ENCODE assay signal across 22 mouse cellular contexts in genomic region chr5:4259260-4259659, GRCm38 (mm10).
DNase-seq lines count a peak whose midpoint lies in the region; ATAC-seq and TF ChIP-seq lines count a peak whose summit lies in the region.
"Had no signal": no experiment of that assay in that cellular context is flagged by ENCODE, and none has a peak within 500 bp of the region (broad histone marks: within the 10 kb centered on the region; RNA-seq: fewer than 3 reads in every experiment).

No protein-coding gene starts in this region.

- H3K36me3 ChIP-seq in midbrain, embryonic 13.5 days: no peaks in the 10 kb centered on the region
- H3K36me3 ChIP-seq in stomach, postnatal 0 days (ENCODE audit: control insufficient read depth, insufficient read depth, low read length): no peaks in the 10 kb centered on the region
- H3K36me3 ChIP-seq: G1E had no signal

- no peak for TF ChIP-seq EP300 in stomach, postnatal 0 days (optimal IDR thresholded peaks at IDR 0.05)

- H3K9ac ChIP-seq in midbrain, embryonic 13.5 days (replicated peaks): no peak overlapping the region
- H3K9ac ChIP-seq in stomach, postnatal 0 days (ENCODE audit: low read length): no peak overlapping the region

- no peak overlapping the region for H3K4me3 ChIP-seq in midbrain, embryonic 13.5 days (replicated peaks)
- H3K4me3 ChIP-seq in stomach, postnatal 0 days (ENCODE audit: low read depth, low read length): no peak overlapping the region

- 0 out of 2 replicates have a peak, but pooled peaks cover 4% of the 10 kb centered on the region for H3K4me1 ChIP-seq in midbrain, embryonic 13.5 days (replicated peaks)
- H3K4me1 ChIP-seq in stomach, postnatal 0 days (replicated peaks; ENCODE audit: control insufficient read depth, insufficient read depth): no peaks in the 10 kb centered on the region

- DNase-seq in cerebellum, adult 11 months: no peak
- no peak for DNase-seq in frontal cortex, postnatal 36 days (ENCODE audit: low spot score in 2 of 2)
- DNase-seq in stomach, postnatal 0 days (ENCODE audit: low spot score): no peak
- DNase-seq: adrenal gland, adult 2 months; adrenal gland, adult 8-10 months; adrenal gland, postnatal 10 days; adrenal gland, postnatal 14 days; adrenal gland, postnatal 25 days; adrenal gland, postnatal 36 days; B cell, adult 2 months; cerebellum, adult 11-12 months; cerebellum, adult 18-20 months had no signal

- WGBS in midbrain, embryonic 13.5 days: 94% methylated on average over 4 of the region's 4 CpGs
- 79% methylated on average over 4 of the region's 4 CpGs for WGBS in stomach, postnatal 0 days

- peak; percentile 79 for ATAC-seq in granulocyte monocyte progenitor cell, adult 5-6 weeks (replicated peaks; ENCODE audit: poor library complexity, severe bottlenecking)
- peak; percentile 68 for ATAC-seq in megakaryocyte, adult 5-6 weeks (ENCODE audit: poor library complexity, severe bottlenecking)
- ATAC-seq in megakaryocyte progenitor cell, adult 5-6 weeks (replicated peaks; ENCODE audit: poor library complexity): peak; percentile 80
- ATAC-seq in monocyte, adult 5-6 weeks (replicated peaks; ENCODE audit: insufficient number of reproducible peaks, low FRiP score, low TSS enrichment, poor library complexity, severe bottlenecking): peak; percentile 71
- ATAC-seq in midbrain, embryonic 13.5 days: no peak
- ATAC-seq in stomach, postnatal 0 days (ENCODE audit: low FRiP score, low TSS enrichment): no peak
- ATAC-seq: activated CD4-positive, CD25-positive, alpha-beta regulatory T cell, adult 4 months; CD4-positive, CD25-positive, alpha-beta regulatory T cell, adult 4 months; Patski had no signal

- H3K9me3 ChIP-seq in midbrain, embryonic 13.5 days: no peaks in the 10 kb centered on the region
- no peaks in the 10 kb centered on the region for H3K9me3 ChIP-seq in stomach, postnatal 0 days (ENCODE audit: control insufficient read depth, low read length)
- H3K9me3 ChIP-seq: G1E had no signal

- no peak overlapping the region for H3K27ac ChIP-seq in midbrain, embryonic 13.5 days
- H3K27ac ChIP-seq in stomach, postnatal 0 days (replicated peaks): no peak overlapping the region

- H3K4me2 ChIP-seq in midbrain, embryonic 13.5 days (replicated peaks): no peak overlapping the region
- no peak overlapping the region for H3K4me2 ChIP-seq in stomach, postnatal 0 days (replicated peaks; ENCODE audit: low read depth)

- H3K27me3 ChIP-seq in midbrain, embryonic 13.5 days: no peaks in the 10 kb centered on the region
- H3K27me3 ChIP-seq in stomach, postnatal 0 days (ENCODE audit: control insufficient read depth, insufficient read depth, low read length): no peaks in the 10 kb centered on the region
- H3K27me3 ChIP-seq: CH12.LX had no signal

- no peak for TF ChIP-seq CTCF in stomach, postnatal 0 days (IDR thresholded peaks at IDR 0.05; ENCODE audit: low read depth)

Comparison
In these comparisons a context has a peak if more than half of its experiments do, and no peak if none do; other contexts are left out.
1. ATAC-seq: peak in granulocyte monocyte progenitor cell, adult 5-6 weeks (single experiment), megakaryocyte, adult 5-6 weeks (single experiment), megakaryocyte progenitor cell, adult 5-6 weeks (single experiment) and monocyte, adult 5-6 weeks (single experiment); none in midbrain, embryonic 13.5 days (single experiment) and stomach, postnatal 0 days (single experiment).